Mouse (Mus musculus): ENCODE results near the gene Lin7a.
A peak's percentile ranks its signal among the peaks of the same experiment; 100 is the strongest.

Gene Lin7a

GRCm38 (mm10) chr10:107251801-107252502 is 19.5 kb upstream of the Lin7a start:
- DNase-seq (ENCODE audit: low spot score) = no peak

- no peak for DNase-seq (ENCODE audit: low spot score)
Measured at GRCm38 (mm10) chr10:107252503-107252815, 19.0 kb upstream of the Lin7a start.

- no peak for DNase-seq (ENCODE audit: low spot score)
Measured at GRCm38 (mm10) chr10:107253191-107253965, 18.1 kb upstream of the Lin7a start.

GRCm38 (mm10) chr10:107254656-107255055 is 16.8 kb upstream of the Lin7a start:
- DNase-seq (ENCODE audit: low spot score) = no peak

GRCm38 (mm10) chr10:107255351-107256050 is 16.0 kb upstream of the Lin7a start:
- no peak for DNase-seq (ENCODE audit: low spot score)

GRCm38 (mm10) chr10:107256451-107256960 is 15.0 kb upstream of the Lin7a start:
- DNase-seq (ENCODE audit: low spot score) = no peak

GRCm38 (mm10) chr10:107260428-107260827 is 11.1 kb upstream of the Lin7a start:
- DNase-seq (ENCODE audit: low spot score) = no peak

- peak; percentile 13 for DNase-seq (ENCODE audit: low spot score)
Measured at GRCm38 (mm10) chr10:107272131-107272803, 781 bp downstream of the Lin7a start.

- peak; percentile 1 for DNase-seq (ENCODE audit: low spot score)
Measured at GRCm38 (mm10) chr10:107272804-107273145, 1.3 kb downstream of the Lin7a start.

- DNase-seq (ENCODE audit: low spot score) = no peak
Measured at GRCm38 (mm10) chr10:107273848-107274247, 2.4 kb downstream of the Lin7a start.

GRCm38 (mm10) chr10:107274785-107275184 is 3.3 kb downstream of the Lin7a start:
- DNase-seq (ENCODE audit: low spot score) = no peak

- no peak for DNase-seq (ENCODE audit: low spot score)
Measured at GRCm38 (mm10) chr10:107276647-107277046, 5.2 kb downstream of the Lin7a start.

GRCm38 (mm10) chr10:107293934-107294664 is 22.6 kb downstream of the Lin7a start:
- DNase-seq (ENCODE audit: low spot score) = no peak

GRCm38 (mm10) chr10:107300587-107301248 is 29.2 kb downstream of the Lin7a start:
- no peak for DNase-seq (ENCODE audit: low spot score)

GRCm38 (mm10) chr10:107310964-107311490 is 39.5 kb downstream of the Lin7a start:
- no peak for DNase-seq (ENCODE audit: low spot score)

- DNase-seq (ENCODE audit: low spot score) = no peak
Measured at GRCm38 (mm10) chr10:107312609-107313008, 41.1 kb downstream of the Lin7a start.

- no peak for DNase-seq (ENCODE audit: low spot score)
Measured at GRCm38 (mm10) chr10:107313395-107313794, 41.9 kb downstream of the Lin7a start.

- no peak for DNase-seq (ENCODE audit: low spot score)
Measured at GRCm38 (mm10) chr10:107315251-107315650, 43.8 kb downstream of the Lin7a start.

GRCm38 (mm10) chr10:107315681-107316080 is 44.2 kb downstream of the Lin7a start:
- no peak for DNase-seq (ENCODE audit: low spot score)

GRCm38 (mm10) chr10:107316100-107316499 is 44.6 kb downstream of the Lin7a start:
- DNase-seq (ENCODE audit: low spot score) = no peak

GRCm38 (mm10) chr10:107319648-107320047 is 48.2 kb downstream of the Lin7a start:
- no peak for DNase-seq (ENCODE audit: low spot score)

Measured in ovary, postnatal 10 days (tissue).